Mouse (Mus musculus) hindbrain, embryonic 14.5 days (tissue): ENCODE data around the gene Zfp512b. TPM values are rescaled to one million over a fixed set of nuclear protein-coding genes. Genes with fewer than 3 reads are reported as not detected.

Source experiments
- ATAC-seq: fragments of 200-750 bp; cut with Nextera tagmentation; 2 replicates; pipeline ENCODE4 v1.8.0; 2017; ENCODE audit warnings: moderate number of reproducible peaks, mild to moderate bottlenecking, moderate TSS enrichment, moderate library complexity; ENCODE audit not compliant: low FRiP score
- DNase-seq: peaks from one replicate; pipeline ENCODE4 v3.0.0-alpha.2; 2015; ENCODE audit warnings: low spot score
- H3K27ac ChIP-seq: fragments of 300-500 bp; sonication (generic); 2 replicates; pipeline ENCODE4 v1.5.1; 2014; ENCODE audit warnings: mild to moderate bottlenecking, moderate library complexity
- H3K27me3 ChIP-seq: fragments of 300-500 bp; sonication (generic); 2 replicates; pipeline ENCODE4 v1.6.1; 2014; ENCODE audit warnings: mild to moderate bottlenecking, low read length, mixed read lengths; ENCODE audit not compliant: control insufficient read depth, insufficient read depth
- H3K36me3 ChIP-seq: fragments of 300-500 bp; sonication (generic); replicated peaks from 2 replicates; pipeline ENCODE4 v1.6.1; 2014; ENCODE audit not compliant: control insufficient read depth, insufficient read depth
- H3K4me1 ChIP-seq: fragments of 300-500 bp; sonication (generic); replicated peaks from 2 replicates; pipeline ENCODE4 v1.6.1; 2014; ENCODE audit warnings: antibody characterized with exemption, low read length, mixed read lengths; ENCODE audit not compliant: control insufficient read depth, insufficient read depth
- H3K4me2 ChIP-seq: fragments of 300-500 bp; sonication (generic); replicated peaks from 2 replicates; pipeline ENCODE4 v1.6.1; 2014; ENCODE audit warnings: mild to moderate bottlenecking, moderate library complexity
- H3K4me3 ChIP-seq: fragments of 300-500 bp; sonication (generic); replicated peaks from 2 replicates; pipeline ENCODE4 v1.5.1; 2014; ENCODE audit warnings: mild to moderate bottlenecking, low read length
- H3K9ac ChIP-seq: fragments of 300-500 bp; sonication (generic); 2 replicates; pipeline ENCODE4 v1.6.1; 2014
- H3K9me3 ChIP-seq: fragments of 300-500 bp; sonication (generic); 2 replicates; pipeline ENCODE4 v1.6.1; 2016; ENCODE audit warnings: low read length; ENCODE audit not compliant: control insufficient read depth
- WGBS: fragments of 180-500 bp; shearing (Covaris S2); extraction: QIAGEN DNeasy Blood & Tissue Kit; methylation state at CpG from one replicate; pipeline ENCODE4 v1.1.7; 2014; 5-methylcytosine and 5-hydroxymethylcytosine counted together
- polyA plus RNA-seq: library from polyadenylated mRNA; unstranded; fragments of >200 nt; fragmentation: Nextera tagmentation; extraction: Ambion mirVana; gene quantifications from 2 replicates; pipeline ENCODE4 v1.2.1, GENCODE M21; 2014

Zfp512b gene
- polyA plus RNA-seq, 1 experiment from 2014 or later, result 86.2 TPM

DNA sequence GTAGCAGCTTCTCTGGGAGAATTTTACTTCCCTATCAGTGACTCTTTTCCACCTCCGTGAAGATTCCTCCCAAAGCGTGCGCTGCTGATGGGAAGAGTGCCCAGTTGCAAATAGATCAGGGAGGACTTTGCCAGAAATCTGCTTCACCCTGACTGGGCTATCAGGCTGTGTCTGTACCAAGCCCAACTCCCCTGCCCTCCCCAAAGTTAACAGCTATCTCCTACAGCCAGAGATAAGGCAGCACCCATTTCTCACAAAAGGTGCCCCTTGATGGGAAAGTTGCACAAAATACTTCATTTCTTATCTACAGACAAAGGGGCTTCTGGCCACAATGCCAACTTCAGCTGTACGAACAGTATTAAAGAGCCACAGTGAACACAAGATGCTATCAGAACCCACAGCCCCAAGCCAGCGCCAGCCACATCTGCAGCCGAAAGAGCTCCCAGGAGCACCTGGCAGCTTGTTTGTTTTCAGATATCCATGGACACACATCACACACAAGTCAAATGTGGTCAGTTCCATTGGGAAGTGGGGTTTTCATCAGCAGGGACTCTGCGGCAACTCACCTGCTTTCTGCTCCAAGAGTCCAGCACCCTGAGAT is 14.5 kb downstream of the Zfp512b start:
- H3K9ac ChIP-seq, result no peak overlapping the region
- H3K27me3 ChIP-seq, result no peaks in the 10 kb centered on the region
- peaks cover 17% of the 10 kb centered on the region for H3K36me3 ChIP-seq
- H3K9me3 ChIP-seq, result no peaks in the 10 kb centered on the region
- ATAC-seq (no peak), DNase-seq (no peak)
- H3K4me1 ChIP-seq, result peaks cover 30% of the 10 kb centered on the region
- H3K4me2 ChIP-seq, result no peak overlapping the region
- 82% methylated on average over 7 of the region's 7 CpGs for WGBS
- no peak overlapping the region for H3K4me3 ChIP-seq
- no peak overlapping the region for H3K27ac ChIP-seq

DNA sequence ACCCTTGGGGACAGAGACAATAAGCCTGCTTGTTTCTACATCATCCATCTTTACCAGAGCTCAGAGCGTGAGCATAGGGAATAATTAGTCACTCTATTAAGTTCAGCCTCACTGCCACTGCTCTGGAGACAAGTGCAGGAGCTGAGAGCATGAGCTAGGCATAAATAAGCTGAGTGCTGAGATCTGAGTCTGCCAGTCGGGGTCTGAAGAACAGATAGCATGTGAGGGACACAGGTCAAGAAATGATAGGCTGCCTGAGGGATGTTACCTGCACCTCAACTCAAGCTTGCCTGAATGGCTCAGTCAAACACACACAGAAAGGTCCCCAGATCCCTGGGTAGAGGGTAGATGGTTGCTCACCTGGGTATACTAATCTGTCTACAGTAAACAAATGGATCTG is 15.5 kb downstream of the Zfp512b start:
- 54% methylated on average over 2 of the region's 2 CpGs for WGBS
- peaks cover 28% of the 10 kb centered on the region for H3K4me1 ChIP-seq
- no peak overlapping the region for H3K27ac ChIP-seq
- H3K9me3 ChIP-seq, result no peaks in the 10 kb centered on the region
- ATAC-seq, result no peak
- H3K27me3 ChIP-seq, result no peaks in the 10 kb centered on the region
- no peak overlapping the region for H3K4me3 ChIP-seq
- no peak for DNase-seq
- H3K9ac ChIP-seq, result no peak overlapping the region; the same call in 1 of the 2 replicates
- no peak overlapping the region for H3K4me2 ChIP-seq
- peaks cover 13% of the 10 kb centered on the region; the same call in 1 of the 2 replicates for H3K36me3 ChIP-seq

DNA sequence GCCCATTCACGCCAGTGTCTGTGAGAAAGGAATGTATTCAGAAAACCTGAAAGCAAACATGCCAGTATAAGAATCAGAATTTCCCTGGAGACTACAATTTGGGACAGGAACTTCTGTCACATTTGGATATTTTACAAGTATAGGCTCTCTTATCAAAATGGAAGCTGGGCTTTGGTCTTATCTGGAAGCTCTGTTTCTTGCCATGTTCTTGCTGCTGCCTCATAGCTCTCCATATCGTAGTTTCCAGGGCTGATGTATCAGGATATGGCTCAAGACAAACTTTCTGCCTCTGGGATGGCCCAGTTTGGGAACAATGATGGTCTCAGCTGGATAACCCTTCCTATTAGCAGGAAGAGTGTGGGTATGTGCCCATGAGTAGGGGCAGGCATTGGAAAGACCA is 16.0 kb downstream of the Zfp512b start:
- no peak for ATAC-seq
- H3K4me2 ChIP-seq, result no peak overlapping the region
- H3K4me1 ChIP-seq, result peaks cover 27% of the 10 kb centered on the region
- no peak overlapping the region for H3K9ac ChIP-seq
- no peaks in the 10 kb centered on the region for H3K9me3 ChIP-seq
- no peak overlapping the region for H3K27ac ChIP-seq
- 87% methylated on average over 2 of the region's 2 CpGs for WGBS
- H3K4me3 ChIP-seq, result no peak overlapping the region
- peaks cover 13% of the 10 kb centered on the region; the same call in 1 of the 2 replicates for H3K36me3 ChIP-seq
- H3K27me3 ChIP-seq, result no peaks in the 10 kb centered on the region
- no peak for DNase-seq

DNA sequence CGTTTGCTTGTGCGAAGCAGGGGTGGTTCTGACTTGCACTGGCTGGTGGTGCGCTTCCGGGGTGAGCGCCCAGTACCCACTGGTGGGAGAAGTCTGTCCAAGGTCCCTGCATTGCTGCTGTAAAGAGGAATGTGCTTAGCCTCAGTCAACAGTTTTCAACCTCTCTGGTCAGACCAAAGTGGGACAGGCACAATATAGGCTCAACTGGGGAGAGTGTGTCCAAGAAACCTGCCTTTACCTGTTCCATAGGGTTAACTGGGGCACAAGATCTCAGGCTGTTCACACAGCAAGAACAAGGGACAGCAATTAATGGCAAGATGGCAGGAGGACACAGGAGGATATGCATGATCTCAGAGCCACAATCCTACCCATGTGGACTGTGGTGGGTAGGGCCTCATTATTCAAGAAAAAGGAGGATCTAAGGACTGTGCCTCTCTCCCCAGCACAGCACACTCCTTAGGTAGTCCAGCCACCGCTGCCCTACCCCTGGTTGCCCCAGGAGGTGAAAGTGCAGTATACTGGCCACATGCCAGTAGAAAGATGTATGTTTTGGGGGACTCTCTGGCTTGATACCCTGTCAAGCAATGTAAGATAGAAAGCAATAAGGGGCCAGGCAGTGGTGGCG is 17.6 kb downstream of the Zfp512b start:
- DNase-seq (no peak), ATAC-seq (no peak)
- H3K4me1 ChIP-seq, result peaks cover 19% of the 10 kb centered on the region
- H3K4me2 ChIP-seq, result no peak overlapping the region
- H3K9ac ChIP-seq, result no peak overlapping the region
- no peak overlapping the region for H3K27ac ChIP-seq
- H3K36me3 ChIP-seq, result peaks cover 13% of the 10 kb centered on the region; the same call in 1 of the 2 replicates
- no peaks in the 10 kb centered on the region for H3K9me3 ChIP-seq
- H3K27me3 ChIP-seq, result no peaks in the 10 kb centered on the region
- no peak overlapping the region for H3K4me3 ChIP-seq
- WGBS, result 90% methylated on average over 7 of the region's 7 CpGs

DNA sequence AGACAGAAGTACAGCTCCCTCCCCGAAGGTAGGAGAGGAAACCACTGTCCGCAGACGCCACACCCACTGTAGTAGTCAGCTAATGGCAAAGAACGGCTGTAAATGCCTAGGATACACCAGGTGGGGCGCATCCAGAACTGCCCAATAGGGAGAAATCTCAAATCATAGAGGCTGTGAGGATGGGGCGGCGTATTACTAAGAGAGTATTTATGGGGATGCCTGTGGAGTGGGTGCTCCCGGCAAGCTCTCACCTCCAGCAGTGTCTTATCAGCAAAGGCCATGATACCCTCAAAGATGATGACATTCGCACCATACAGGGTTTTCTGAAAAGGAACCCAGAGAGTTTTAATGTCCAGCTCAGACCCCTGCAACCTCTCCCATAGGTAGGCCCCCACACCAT is 18.6 kb downstream of the Zfp512b start:
- ATAC-seq (no peak), DNase-seq (no peak)

DNA sequence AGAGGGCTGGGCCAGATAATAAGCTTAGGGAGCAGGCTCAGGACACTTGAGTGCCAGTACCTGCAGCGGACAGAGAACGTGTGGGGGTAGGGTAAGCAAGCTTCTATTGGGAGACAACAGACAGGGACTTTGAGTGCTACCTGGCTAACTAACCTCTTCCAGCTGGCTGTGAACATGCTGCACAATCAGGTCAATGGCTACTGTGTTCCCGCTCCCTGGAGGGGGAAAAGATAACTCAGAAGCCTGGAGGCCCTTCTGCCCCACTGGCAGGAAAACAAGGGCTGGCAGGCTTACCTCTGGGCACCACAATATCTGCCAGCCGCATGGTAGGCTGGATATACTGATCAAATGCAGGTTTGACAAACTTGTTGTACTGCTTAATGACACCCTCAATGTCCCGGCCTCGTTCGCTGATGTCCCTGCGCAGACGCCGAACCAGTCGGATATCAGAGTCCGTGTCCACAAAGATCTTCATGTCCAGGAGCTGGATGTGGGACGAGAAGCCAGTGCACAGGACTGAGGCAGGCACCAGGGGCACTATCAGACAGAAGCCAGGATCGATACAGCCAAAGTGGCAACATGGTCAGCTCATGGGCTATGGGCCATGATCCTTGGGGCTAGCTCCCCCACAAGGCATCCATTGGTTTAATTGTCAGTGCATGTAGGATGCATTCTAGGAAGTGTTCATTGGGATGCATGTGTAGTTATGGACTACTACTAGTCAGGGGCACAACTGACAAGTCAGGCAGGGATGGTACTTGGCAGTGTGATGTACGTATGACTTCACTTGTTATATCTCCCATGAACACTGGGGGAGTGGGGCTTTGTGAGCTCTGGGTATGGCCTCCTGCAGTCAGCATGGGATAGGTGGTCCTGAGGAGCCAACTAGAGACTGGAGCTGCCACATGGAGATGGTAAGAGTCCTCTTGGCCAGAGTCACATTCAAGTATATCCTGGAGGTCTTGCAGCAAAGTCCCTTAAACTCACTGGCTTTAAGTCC is 19.4 kb downstream of the Zfp512b start:
- no peak overlapping the region for H3K4me3 ChIP-seq
- no peak overlapping the region for H3K27ac ChIP-seq
- no peak for DNase-seq
- peaks cover 13% of the 10 kb centered on the region for H3K4me1 ChIP-seq
- H3K27me3 ChIP-seq, result no peaks in the 10 kb centered on the region
- no peak overlapping the region for H3K9ac ChIP-seq
- peaks cover 13% of the 10 kb centered on the region; the same call in 1 of the 2 replicates for H3K36me3 ChIP-seq
- 94% methylated on average over 15 of the region's 15 CpGs for WGBS
- no peak overlapping the region for H3K4me2 ChIP-seq
- no peaks in the 10 kb centered on the region for H3K9me3 ChIP-seq
- no peak for ATAC-seq

More for the DNA sequence above, 18.6 kb downstream of the Zfp512b start:
- Histone ChIP-seq H3K27ac (no peak overlapping the region), H3K27me3 (no peaks in the 10 kb centered on the region), H3K4me1 (peaks cover 17% of the 10 kb centered on the region), H3K36me3 (peaks cover 13% of the 10 kb centered on the region; the same call in 1 of the 2 replicates), H3K4me2 (no peak overlapping the region), H3K4me3 (no peak overlapping the region), H3K9ac (no peak overlapping the region), H3K9me3 (no peaks in the 10 kb centered on the region)
- WGBS, result 91% methylated on average over 9 of the region's 9 CpGs

DNA sequence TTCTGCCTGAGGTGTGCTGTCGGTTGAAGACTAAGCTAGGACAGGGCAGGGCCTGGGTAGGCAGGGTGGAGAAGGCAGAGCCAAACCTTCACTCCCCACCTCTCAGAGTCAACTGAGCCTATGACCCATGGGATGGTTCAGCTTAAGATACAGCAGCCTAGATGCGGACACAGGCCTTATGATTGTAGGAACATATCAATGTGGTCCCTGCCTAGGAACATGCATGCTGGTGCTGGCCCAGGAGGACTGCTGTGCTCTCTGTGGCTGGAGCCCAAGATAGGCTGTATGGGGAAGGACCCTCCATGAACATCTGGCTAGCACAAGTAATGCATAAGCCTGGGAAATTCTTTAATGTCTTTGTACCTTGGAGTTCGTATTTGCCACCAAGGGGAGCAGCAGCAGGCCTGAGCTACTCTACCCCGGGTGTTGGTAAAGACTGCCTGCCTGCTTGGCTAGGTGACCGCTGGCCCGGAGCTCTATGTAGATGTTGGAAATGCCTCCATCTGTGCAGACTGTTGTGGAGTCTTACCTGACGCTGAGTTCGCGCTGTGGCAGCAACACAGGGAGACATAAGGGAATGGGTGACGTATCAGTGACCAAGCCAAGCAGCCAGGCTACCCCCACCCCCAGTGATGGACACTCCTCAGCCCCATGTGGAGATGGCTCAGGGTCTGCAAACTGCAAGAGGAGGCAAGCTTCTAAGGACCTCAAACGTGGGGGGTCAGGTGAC is 20.5 kb downstream of the Zfp512b start:
- Histone ChIP-seq H3K4me2 (no peak overlapping the region), H3K27ac (no peak overlapping the region), H3K4me3 (no peak overlapping the region), H3K9me3 (no peaks in the 10 kb centered on the region), H3K4me1 (peaks cover 8% of the 10 kb centered on the region; the same call in 1 of the 2 replicates), H3K27me3 (no peaks in the 10 kb centered on the region), H3K9ac (no peak overlapping the region), H3K36me3 (peaks cover 13% of the 10 kb centered on the region; the same call in 1 of the 2 replicates)
- ATAC-seq (no peak), DNase-seq (no peak)
- 92% methylated on average over 11 of the region's 11 CpGs for WGBS

DNA sequence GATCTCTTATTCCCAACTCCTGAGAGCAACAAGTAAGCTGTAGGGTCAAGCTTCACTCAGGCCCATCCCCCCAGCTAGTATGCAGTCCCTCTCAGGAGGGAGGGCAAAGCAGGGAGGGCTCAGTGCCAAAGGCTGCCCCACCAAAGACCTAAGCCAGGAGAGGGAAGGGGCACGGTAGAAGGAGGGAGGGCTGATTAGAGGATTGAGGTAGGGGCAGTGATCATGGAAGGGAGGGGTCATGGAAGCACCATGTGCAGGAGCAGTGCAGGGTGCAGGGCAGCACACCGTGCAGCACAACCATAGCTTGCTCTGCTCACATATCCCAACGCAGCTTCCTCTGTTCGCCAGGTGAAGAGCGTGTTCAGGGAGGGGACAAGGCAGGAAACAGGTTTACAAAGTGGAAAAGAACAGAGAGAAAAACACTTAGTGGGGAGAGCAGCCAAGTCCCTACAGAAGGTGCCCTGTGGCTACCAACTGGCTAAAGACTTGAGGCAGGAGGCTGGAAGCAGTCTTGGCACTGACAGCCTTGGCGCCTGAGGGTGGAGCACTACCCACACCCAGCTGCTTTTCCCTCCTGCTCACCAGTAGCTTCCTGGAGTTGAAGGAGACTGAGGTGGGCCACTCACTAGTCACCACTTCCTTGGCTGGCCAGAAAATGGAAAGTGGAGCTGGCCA is 21.5 kb downstream of the Zfp512b start:
- Histone ChIP-seq H3K27ac (no peak overlapping the region), H3K4me1 (no peaks in the 10 kb centered on the region), H3K9ac (no peak overlapping the region), H3K27me3 (no peaks in the 10 kb centered on the region), H3K4me2 (no peak overlapping the region), H3K9me3 (no peaks in the 10 kb centered on the region), H3K36me3 (peaks cover 13% of the 10 kb centered on the region; the same call in 1 of the 2 replicates), H3K4me3 (no peak overlapping the region)
- ATAC-seq, result no peak
- 70% methylated on average over 6 of the region's 6 CpGs for WGBS
- DNase-seq, result no peak
